In genomic region chr14:120875144-120875543, GRCm38 (mm10) we compare ENCODE assay signal across 9 mouse cellular contexts. TPM values are rescaled to one million over a fixed set of nuclear protein-coding genes. Genes with fewer than 3 reads are reported as not detected.
DNase-seq lines count a peak whose midpoint lies in the region; ATAC-seq and TF ChIP-seq lines count a peak whose summit lies in the region.
"Had no signal": no experiment of that assay in that cellular context is flagged by ENCODE, and none has a peak within 500 bp of the region (broad histone marks: within the 10 kb centered on the region; RNA-seq: fewer than 3 reads in every experiment).

No protein-coding gene starts in this region.

- no peaks in the 10 kb centered on the region for H3K36me3 ChIP-seq in heart, embryonic 10.5 days
- no peaks in the 10 kb centered on the region for H3K36me3 ChIP-seq in lung, embryonic 14.5 days (ENCODE audit: insufficient read depth)
- H3K36me3 ChIP-seq: embryonic facial prominence, embryonic 15.5 days had no signal

- peak; percentile 52 for TF ChIP-seq CTCF in lung, embryonic 14.5 days (IDR thresholded peaks at IDR 0.05; ENCODE audit: low read depth)

- H3K4me2 ChIP-seq in lung, embryonic 14.5 days = no peak overlapping the region
- H3K4me2 ChIP-seq: embryonic facial prominence, embryonic 15.5 days had no signal

- DNase-seq in heart, embryonic 10.5 days (ENCODE audit: low spot score) = no peak
- DNase-seq in heart, adult 9 months (ENCODE audit: low spot score in 2 of 2) = no peak
- DNase-seq in lung, embryonic 14.5 days = peak; percentile 37
- no peak for DNase-seq in lung, postnatal 4 days
- DNase-seq in ZHBTc4 (ENCODE audit: low read depth, low spot score) (peak; percentile 79), MN1 (ENCODE audit: low spot score) (no peak)
- DNase-seq in heart, postnatal 10 days = peak; percentile 16 to 23

- intact Hi-C loops in heart, postnatal 10 days (cut with DNase I) = no loop called here

- WGBS in heart, embryonic 10.5 days = 37% methylated on average over 9 of the region's 9 CpGs
- WGBS in lung, embryonic 14.5 days = 53% methylated on average over 9 of the region's 9 CpGs

- ATAC-seq in lung, embryonic 14.5 days (ENCODE audit: insufficient read depth) = no peak
- no peak for ATAC-seq in erythroblast, adult 5-6 weeks (replicated peaks; ENCODE audit: low FRiP score, poor library complexity, severe bottlenecking)

- H3K27ac ChIP-seq in heart, embryonic 10.5 days = peak overlapping the region; percentile 74
- H3K27ac ChIP-seq in lung, embryonic 14.5 days (ENCODE audit: low read depth) = no peak overlapping the region
- H3K27ac ChIP-seq: embryonic facial prominence, embryonic 15.5 days had no signal

- H3K4me1 ChIP-seq in heart, embryonic 10.5 days = peaks cover 36% of the 10 kb centered on the region
- 0 out of 2 replicates have a peak, but pooled peaks cover 2% of the 10 kb centered on the region for H3K4me1 ChIP-seq in lung, embryonic 14.5 days (ENCODE audit: insufficient read depth)
- H3K4me1 ChIP-seq: embryonic facial prominence, embryonic 15.5 days had no signal

- no peaks in the 10 kb centered on the region for H3K27me3 ChIP-seq in heart, embryonic 10.5 days (ENCODE audit: insufficient read depth, poor library complexity, severe bottlenecking)
- no peaks in the 10 kb centered on the region for H3K27me3 ChIP-seq in lung, embryonic 14.5 days (ENCODE audit: insufficient read depth, low read length)
- H3K27me3 ChIP-seq: embryonic facial prominence, embryonic 15.5 days had no signal

- H3K9ac ChIP-seq in lung, embryonic 14.5 days = no peak overlapping the region
- H3K9ac ChIP-seq: embryonic facial prominence, embryonic 15.5 days had no signal

- no peaks in the 10 kb centered on the region for H3K9me3 ChIP-seq in heart, embryonic 10.5 days
- H3K9me3 ChIP-seq in lung, embryonic 14.5 days (ENCODE audit: low read depth, low read length) = no peaks in the 10 kb centered on the region
- H3K9me3 ChIP-seq: embryonic facial prominence, embryonic 15.5 days had no signal

- no peak overlapping the region for H3K4me3 ChIP-seq in heart, embryonic 10.5 days
- H3K4me3 ChIP-seq in lung, embryonic 14.5 days (ENCODE audit: low read depth, low read length) = no peak overlapping the region
- H3K4me3 ChIP-seq: embryonic facial prominence, embryonic 15.5 days had no signal

RNA-seq across cellular contexts. Expression of gene Ipo5, which starts 35.9 kb away (rescaled TPM):
- polyA plus RNA-seq in heart, embryonic 10.5 days (2016; fragmentation: Nextera tagmentation; extraction: Ambion mirVana) = 104 and 111 TPM in 2 replicates
- polyA plus RNA-seq in lung, embryonic 14.5 days (2014; fragmentation: Nextera tagmentation; extraction: Ambion mirVana) = 131 and 132 TPM in 2 replicates
- total RNA-seq in heart, postnatal 10 days (2021) = 100 to 1,000 TPM in 1 of 2 experiments, 10 to 100 TPM in 1; 97.4 to 102 TPM
- 27.8 and 31.3 TPM in 2 replicates for total RNA-seq in erythroblast, adult 5-6 weeks (2015; ENCODE audit: low replicate concordance)
- total RNA-seq in erythroblast, adult 5-6 weeks (2017; ENCODE audit: low replicate concordance) = 28.0 and 41.3 TPM in 2 replicates

Comparison
In these comparisons a context has a peak if more than half of its experiments do, and no peak if none do; other contexts are left out.
1. DNase-seq: peak in lung, embryonic 14.5 days (single experiment), ZHBTc4 (single experiment) and heart, postnatal 10 days (2 of 2); none in heart, embryonic 10.5 days (single experiment), heart, adult 9 months (0 of 2), lung, postnatal 4 days (0 of 2) and MN1 (single experiment).